Mouse (Mus musculus): ENCODE measurements around the gene Ccdc88c. TPM values are rescaled to one million over a fixed set of nuclear protein-coding genes. Genes with fewer than 3 reads are reported as not detected.

Ccdc88c gene
- polyA plus RNA-seq (2012; rRNA removed), result 20.7 and 23.9 TPM in 2 replicates

GRCm38 (mm10) chr12:101028954-101029731 lies at the start of gene Ccdc88c:
Ccdc88c (minus strand) TSS chr12:101029056.

GRCm38 (mm10) chr12:100907598-100908297 lies 121.1 kb downstream of the Ccdc88c start, which contains the start of gene Gpr68:
Gpr68 (minus strand) TSS chr12:100908198.

Other genes starting within 250 kb of the Ccdc88c start
- 3.2 and 3.8 TPM in 2 replicates for gene Dglucy, start 250.0 kb downstream of the Ccdc88c start, polyA plus RNA-seq (2012; rRNA removed)
- gene Gpr68, start 120.9 kb downstream of the Ccdc88c start, polyA plus RNA-seq (2012; rRNA removed), result 7.0 and 7.7 TPM in 2 replicates
- gene Ppp4r3a, start 54.6 kb upstream of the Ccdc88c start, polyA plus RNA-seq (2012; rRNA removed), result 38.1 and 39.2 TPM in 2 replicates

Data from central nervous system, embryonic 18 days (tissue).